Mouse (Mus musculus): ENCODE data around the gene Axin1. TPM values are rescaled to one million over a fixed set of nuclear protein-coding genes. Genes with fewer than 3 reads are reported as not detected.

The Axin1 gene
- polyA plus RNA-seq, 1 experiment from 2014 or later: 9.3 TPM

DNA sequence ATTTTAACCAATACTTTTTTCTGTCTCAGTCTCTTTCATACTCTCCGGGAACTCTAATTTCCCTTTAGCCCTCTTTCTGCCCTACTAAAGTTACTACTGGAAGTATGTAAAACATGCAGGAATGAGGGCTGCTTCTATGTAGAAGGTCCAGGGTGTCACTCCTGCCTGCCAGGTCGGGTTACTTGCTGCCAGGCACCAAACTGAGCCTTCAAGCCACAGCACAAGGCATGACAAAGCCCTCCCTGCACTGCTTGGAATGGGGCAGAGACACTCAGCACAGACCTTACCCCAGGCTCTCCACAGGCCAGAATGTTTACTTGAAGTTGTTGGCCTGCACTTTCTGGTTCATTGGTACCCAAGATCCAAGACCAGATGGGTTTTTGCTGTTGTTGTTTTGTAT, 38.3 kb upstream of the Axin1 start:
- 55% methylated on average over 2 of the region's 2 CpGs for WGBS
- no peaks in the 10 kb centered on the region for H3K27me3 ChIP-seq (replicated peaks; ENCODE audit: control insufficient read depth, insufficient read depth, low read length)
- no peak overlapping the region for H3K4me3 ChIP-seq (ENCODE audit: low read depth, low read length)
- no peak for ATAC-seq
- H3K4me2 ChIP-seq (replicated peaks; ENCODE audit: low read depth): no peak overlapping the region
- TF ChIP-seq CTCF (IDR thresholded peaks at IDR 0.05; ENCODE audit: low read depth): no peak
- H3K27ac ChIP-seq (ENCODE audit: low read depth, low read length): no peak overlapping the region
- no peaks in the 10 kb centered on the region for H3K4me1 ChIP-seq (replicated peaks; ENCODE audit: control insufficient read depth, insufficient read depth, low read length)
- H3K9me3 ChIP-seq (ENCODE audit: control insufficient read depth): no peaks in the 10 kb centered on the region
- H3K9ac ChIP-seq (ENCODE audit: low read depth, low read length): no peak overlapping the region
- H3K36me3 ChIP-seq (ENCODE audit: control insufficient read depth, insufficient read depth): no peaks in the 10 kb centered on the region

DNA sequence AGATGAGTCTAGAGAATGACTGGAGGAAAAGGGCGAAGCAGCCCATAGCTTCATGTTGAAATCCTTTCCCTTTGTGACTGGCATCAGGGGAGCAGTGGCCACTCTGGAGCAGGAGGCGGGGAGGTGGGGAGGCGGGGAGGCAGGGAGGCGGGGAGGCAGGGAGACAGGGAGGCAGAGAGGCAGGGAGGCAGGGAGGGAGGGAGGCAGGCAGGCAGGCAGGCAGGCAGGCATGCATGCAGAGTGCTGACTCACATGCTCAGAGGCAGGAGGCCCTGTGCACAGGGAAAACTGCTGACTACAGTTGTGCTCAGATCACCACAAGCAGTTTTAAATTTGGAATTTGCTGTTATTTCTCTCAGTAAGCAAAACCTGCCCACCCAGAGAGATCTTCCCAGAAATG, 37.0 kb upstream of the Axin1 start:
- Histone ChIP-seq H3K36me3 (ENCODE audit: control insufficient read depth, insufficient read depth) (no peaks in the 10 kb centered on the region), H3K4me3 (ENCODE audit: low read depth, low read length) (no peak overlapping the region), H3K4me2 (replicated peaks; ENCODE audit: low read depth) (no peak overlapping the region), H3K27me3 (replicated peaks; ENCODE audit: control insufficient read depth, insufficient read depth, low read length) (no peaks in the 10 kb centered on the region), H3K9ac (ENCODE audit: low read depth, low read length) (no peak overlapping the region), H3K4me1 (replicated peaks; ENCODE audit: control insufficient read depth, insufficient read depth, low read length) (no peaks in the 10 kb centered on the region), H3K27ac (ENCODE audit: low read depth, low read length) (no peak overlapping the region), H3K9me3 (ENCODE audit: control insufficient read depth) (no peaks in the 10 kb centered on the region)
- peak; percentile 49; the same call in 1 of the 2 replicates for ATAC-seq
- WGBS: 43% methylated on average over 4 of the region's 4 CpGs
- no peak for TF ChIP-seq CTCF (IDR thresholded peaks at IDR 0.05; ENCODE audit: low read depth)

DNA sequence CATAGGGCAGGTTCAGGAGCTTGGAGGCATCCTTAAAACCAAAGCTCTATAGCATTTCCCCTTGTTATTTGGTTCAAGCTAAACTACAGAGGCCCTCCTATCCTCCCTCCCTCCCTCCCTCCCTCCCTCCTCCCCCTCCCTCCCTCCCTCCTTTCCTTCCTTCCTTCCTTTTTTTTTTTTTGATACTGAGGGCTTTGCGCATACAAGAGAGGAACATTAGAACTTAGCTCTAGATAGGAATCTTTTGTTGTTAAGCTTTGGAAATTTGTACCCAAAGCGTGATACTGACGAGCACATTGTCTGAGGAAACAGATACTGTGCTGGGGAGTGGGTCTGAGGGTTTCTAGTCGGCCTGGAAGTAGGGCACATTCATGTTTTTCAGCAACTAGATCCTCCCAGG, 32.9 kb upstream of the Axin1 start:
- H3K4me3 ChIP-seq (ENCODE audit: low read depth, low read length): no peak overlapping the region
- H3K9ac ChIP-seq (ENCODE audit: low read depth, low read length): no peak overlapping the region
- H3K36me3 ChIP-seq (ENCODE audit: control insufficient read depth, insufficient read depth): no peaks in the 10 kb centered on the region
- H3K4me1 ChIP-seq (replicated peaks; ENCODE audit: control insufficient read depth, insufficient read depth, low read length): no peaks in the 10 kb centered on the region
- H3K27me3 ChIP-seq (replicated peaks; ENCODE audit: control insufficient read depth, insufficient read depth, low read length): 0 out of 2 replicates have a peak, but pooled peaks cover 5% of the 10 kb centered on the region
- no peak for TF ChIP-seq CTCF (IDR thresholded peaks at IDR 0.05; ENCODE audit: low read depth)
- no peak for ATAC-seq
- no peak overlapping the region for H3K4me2 ChIP-seq (replicated peaks; ENCODE audit: low read depth)
- no peak overlapping the region for H3K27ac ChIP-seq (ENCODE audit: low read depth, low read length)
- H3K9me3 ChIP-seq (ENCODE audit: control insufficient read depth): no peaks in the 10 kb centered on the region
- 60% methylated on average over 4 of the region's 4 CpGs for WGBS

DNA sequence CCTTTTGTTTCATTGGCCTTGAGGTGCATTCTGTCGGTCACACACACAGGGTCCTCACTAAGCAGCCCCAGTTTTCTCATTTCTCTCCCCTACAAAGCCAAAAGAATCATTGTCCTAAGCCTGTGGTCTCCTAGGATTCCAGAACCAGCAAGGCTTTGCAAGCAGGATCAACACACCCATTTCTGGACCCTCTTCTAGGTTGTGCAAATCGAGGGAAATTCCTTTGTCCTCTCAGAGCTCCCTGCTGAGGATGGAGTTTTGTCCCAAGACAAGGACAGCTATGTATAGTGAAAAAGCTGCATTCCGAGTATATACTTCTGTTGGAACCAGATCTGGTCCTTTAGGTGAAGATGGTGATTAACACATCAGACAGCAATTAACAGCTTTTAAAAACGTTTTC, 28.3 kb upstream of the Axin1 start:
- ATAC-seq: no peak
- no peaks in the 10 kb centered on the region for H3K9me3 ChIP-seq (ENCODE audit: control insufficient read depth)
- H3K4me3 ChIP-seq (ENCODE audit: low read depth, low read length): no peak overlapping the region
- WGBS: 45% methylated on average over 4 of the region's 4 CpGs
- H3K27ac ChIP-seq (ENCODE audit: low read depth, low read length): no peak overlapping the region
- H3K9ac ChIP-seq (ENCODE audit: low read depth, low read length): no peak overlapping the region
- no peak overlapping the region for H3K4me2 ChIP-seq (replicated peaks; ENCODE audit: low read depth)
- peaks cover 22% of the 10 kb centered on the region for H3K27me3 ChIP-seq (replicated peaks; ENCODE audit: control insufficient read depth, insufficient read depth, low read length)
- TF ChIP-seq CTCF (IDR thresholded peaks at IDR 0.05; ENCODE audit: low read depth): no peak
- no peaks in the 10 kb centered on the region for H3K36me3 ChIP-seq (ENCODE audit: control insufficient read depth, insufficient read depth)
- H3K4me1 ChIP-seq (replicated peaks; ENCODE audit: control insufficient read depth, insufficient read depth, low read length): no peaks in the 10 kb centered on the region

DNA sequence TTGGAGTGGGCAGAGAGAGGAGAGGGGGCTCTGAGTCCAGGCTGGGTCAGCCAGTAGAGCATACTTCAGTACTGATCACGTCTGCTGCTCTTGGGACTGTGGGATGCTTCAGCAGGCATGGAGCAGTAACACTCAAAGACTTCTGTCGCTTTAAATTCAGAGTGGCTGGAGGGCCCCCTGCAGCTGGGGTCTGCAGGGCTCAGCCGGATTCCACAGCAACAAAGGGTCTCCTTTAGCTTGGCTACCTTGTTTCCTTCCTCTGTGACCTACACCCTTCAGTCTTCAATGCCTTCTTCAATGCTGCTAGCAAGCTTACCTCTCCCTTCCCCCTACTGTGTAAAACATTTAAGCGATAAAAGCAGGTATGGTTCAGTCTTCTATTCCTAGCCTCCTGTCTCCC, 27.5 kb upstream of the Axin1 start:
- H3K9me3 ChIP-seq (ENCODE audit: control insufficient read depth): no peaks in the 10 kb centered on the region
- TF ChIP-seq CTCF (IDR thresholded peaks at IDR 0.05; ENCODE audit: low read depth): no peak
- H3K36me3 ChIP-seq (ENCODE audit: control insufficient read depth, insufficient read depth): no peaks in the 10 kb centered on the region
- no peak overlapping the region for H3K4me3 ChIP-seq (ENCODE audit: low read depth, low read length)
- ATAC-seq: no peak
- peaks cover 3% of the 10 kb centered on the region; the same call in 1 of the 2 replicates for H3K4me1 ChIP-seq (replicated peaks; ENCODE audit: control insufficient read depth, insufficient read depth, low read length)
- no peak overlapping the region for H3K4me2 ChIP-seq (replicated peaks; ENCODE audit: low read depth)
- H3K9ac ChIP-seq (ENCODE audit: low read depth, low read length): no peak overlapping the region
- WGBS: 36% methylated on average over 4 of the region's 4 CpGs
- H3K27me3 ChIP-seq (replicated peaks; ENCODE audit: control insufficient read depth, insufficient read depth, low read length): peaks cover 22% of the 10 kb centered on the region
- H3K27ac ChIP-seq (ENCODE audit: low read depth, low read length): no peak overlapping the region

DNA sequence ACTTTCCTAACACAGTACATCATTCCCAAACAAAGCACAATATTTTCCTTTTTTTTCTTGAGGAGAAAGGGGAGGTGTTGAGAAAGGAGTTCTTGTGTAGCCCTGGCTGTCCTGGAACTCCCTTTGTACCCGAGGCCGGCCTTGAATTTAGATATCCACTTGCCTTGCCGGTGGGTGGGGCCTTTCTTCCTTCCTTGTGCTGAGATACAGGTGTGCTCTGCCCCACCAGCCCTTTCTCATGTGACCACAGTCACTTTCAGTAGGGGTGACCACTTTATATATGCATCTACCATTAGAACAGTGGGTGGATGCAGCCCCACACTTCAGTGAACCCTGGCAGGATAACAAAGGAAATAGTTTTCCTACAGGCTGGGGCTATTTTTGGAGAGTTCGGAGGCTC, 26.8 kb upstream of the Axin1 start:
- WGBS: 29% methylated on average over 4 of the region's 4 CpGs
- ATAC-seq: no peak
- no peak overlapping the region for H3K4me2 ChIP-seq (replicated peaks; ENCODE audit: low read depth)

DNA sequence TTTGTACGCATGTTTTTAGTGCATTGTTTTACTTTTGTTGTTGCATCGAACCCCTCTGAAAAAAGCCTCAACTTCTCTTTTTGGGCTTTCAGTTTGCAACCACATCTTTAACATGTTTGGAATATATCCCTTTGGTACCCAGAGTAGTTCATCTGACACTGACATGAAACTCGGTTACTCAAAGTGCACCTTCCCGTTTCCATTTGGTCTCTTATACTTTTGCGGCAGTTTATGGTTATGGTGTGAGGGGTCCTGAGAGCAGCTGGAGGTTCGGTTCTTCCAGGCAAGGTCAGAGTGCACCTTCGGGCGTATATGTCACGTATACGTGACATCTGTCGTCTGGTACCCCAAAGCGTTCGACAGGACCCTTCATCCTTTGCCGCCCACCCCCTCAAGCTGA, 25.7 kb upstream of the Axin1 start:
- Histone ChIP-seq H3K27me3 (replicated peaks; ENCODE audit: control insufficient read depth, insufficient read depth, low read length) (peaks cover 22% of the 10 kb centered on the region), H3K36me3 (ENCODE audit: control insufficient read depth, insufficient read depth) (peaks cover 3% of the 10 kb centered on the region; the same call in 1 of the 2 replicates), H3K27ac (ENCODE audit: low read depth, low read length) (peak overlapping the region; percentile 98; the same call in 1 of the 2 replicates), H3K4me3 (ENCODE audit: low read depth, low read length) (peak overlapping the region; percentile 74), H3K9ac (ENCODE audit: low read depth, low read length) (no peak overlapping the region), H3K4me1 (replicated peaks; ENCODE audit: control insufficient read depth, insufficient read depth, low read length) (peaks cover 3% of the 10 kb centered on the region; the same call in 1 of the 2 replicates), H3K4me2 (replicated peaks; ENCODE audit: low read depth) (peak overlapping the region; percentile 89), H3K9me3 (ENCODE audit: control insufficient read depth) (no peaks in the 10 kb centered on the region)
- ATAC-seq: no peak
- TF ChIP-seq CTCF (IDR thresholded peaks at IDR 0.05; ENCODE audit: low read depth): no peak
- 21% methylated on average over 14 of the region's 14 CpGs for WGBS

More for the DNA sequence above, 26.8 kb upstream of the Axin1 start:
- Histone ChIP-seq H3K27ac (ENCODE audit: low read depth, low read length) (no peak overlapping the region), H3K9me3 (ENCODE audit: control insufficient read depth) (no peaks in the 10 kb centered on the region), H3K9ac (ENCODE audit: low read depth, low read length) (no peak overlapping the region), H3K27me3 (replicated peaks; ENCODE audit: control insufficient read depth, insufficient read depth, low read length) (peaks cover 22% of the 10 kb centered on the region), H3K36me3 (ENCODE audit: control insufficient read depth, insufficient read depth) (no peaks in the 10 kb centered on the region), H3K4me3 (ENCODE audit: low read depth, low read length) (no peak overlapping the region), H3K4me1 (replicated peaks; ENCODE audit: control insufficient read depth, insufficient read depth, low read length) (peaks cover 3% of the 10 kb centered on the region; the same call in 1 of the 2 replicates)
- TF ChIP-seq CTCF (IDR thresholded peaks at IDR 0.05; ENCODE audit: low read depth): no peak

All from intestine, postnatal 0 days (tissue).